Comparison of ENCODE assay signal across 8 mouse cellular contexts in genomic region chr5:76139808-76140729, GRCm38 (mm10). TPM values are rescaled to one million over a fixed set of nuclear protein-coding genes. Genes with fewer than 3 reads are reported as not detected.
DNase-seq lines count a peak whose midpoint lies in the region; ATAC-seq lines count a peak whose summit lies in the region.

TSS of gene Srd5a3 (plus strand) at chr5:76140271.

- DNase-seq in adipocyte (ENCODE audit: low spot score), result peak; percentile 96
- DNase-seq in embryo, embryonic 10 days (ENCODE audit: low spot score), result peak; percentile 96
- DNase-seq in gastrocnemius, postnatal 14 days, result peak; percentile 98
- DNase-seq in left cerebral cortex, postnatal 10 days (ENCODE audit: extremely low spot score in 1 of 2, low spot score in 2 of 2), result peak; percentile 91 to 97
- peak; percentile 94 for DNase-seq in right cerebral cortex, postnatal 25 days
- DNase-seq in urinary bladder, postnatal 4 days (ENCODE audit: low spot score in 2 of 2), result peak; percentile 96 to 97

- intact Hi-C loops in gastrocnemius, postnatal 14 days (cut with DNase I; ENCODE audit: low total_unique reads), result loop anchor here (10.0 kb wide), 1 partner anchor 275 kb away; no protein-coding TSS in a partner anchor
- intact Hi-C loops in left cerebral cortex, postnatal 10 days (cut with DNase I), result loop anchor here (2.0 kb wide), 1 partner anchor 43 kb away; the partner anchor contains the start of gene Tmem165

- ATAC-seq in inflammation-experienced regulatory T-cells, adult 6 months, result peak; percentile 96
- ATAC-seq in megakaryocyte-erythroid progenitor cell, adult 5-6 weeks (replicated peaks; ENCODE audit: low FRiP score, low TSS enrichment, poor library complexity, severe bottlenecking), result peak; percentile 91

RNA-seq across cellular contexts. Expression of gene Srd5a3, which starts in this region (rescaled TPM):
- 1 to 10 TPM; 5.3 to 7.7 TPM for total RNA-seq in gastrocnemius, postnatal 14 days (2021)
- polyA plus RNA-seq in inflammation-experienced regulatory T-cells, adult 6 months (2017; shearing (Covaris generic)), result 10 to 100 TPM; 26.8 to 32.3 (median 28.1) TPM
- 10 to 100 TPM; 16.0 to 19.5 TPM for total RNA-seq in left cerebral cortex, postnatal 10 days (2021)
- 15.7 and 21.5 TPM in 2 replicates for total RNA-seq in megakaryocyte-erythroid progenitor cell, adult 5-6 weeks (2014; fragmentation: Nextera tagmentation)
- 9.0 and 21.2 TPM in 2 replicates for total RNA-seq in megakaryocyte-erythroid progenitor cell, adult 5-6 weeks (2017)

Comparison
In these comparisons a context has a peak if more than half of its experiments do, and no peak if none do; other contexts are left out.
1. Peak in every context shown above with its lines: DNase-seq and ATAC-seq.